Mouse (Mus musculus) layer of hippocampus, adult 9-10 months (tissue): ENCODE measurements around the gene Tenm2.

Source experiments
- DNase-seq: peaks from one replicate; pipeline ENCODE4 v3.0.0; 2022; ENCODE audit warnings: low spot score

Tenm2 gene

DNA sequence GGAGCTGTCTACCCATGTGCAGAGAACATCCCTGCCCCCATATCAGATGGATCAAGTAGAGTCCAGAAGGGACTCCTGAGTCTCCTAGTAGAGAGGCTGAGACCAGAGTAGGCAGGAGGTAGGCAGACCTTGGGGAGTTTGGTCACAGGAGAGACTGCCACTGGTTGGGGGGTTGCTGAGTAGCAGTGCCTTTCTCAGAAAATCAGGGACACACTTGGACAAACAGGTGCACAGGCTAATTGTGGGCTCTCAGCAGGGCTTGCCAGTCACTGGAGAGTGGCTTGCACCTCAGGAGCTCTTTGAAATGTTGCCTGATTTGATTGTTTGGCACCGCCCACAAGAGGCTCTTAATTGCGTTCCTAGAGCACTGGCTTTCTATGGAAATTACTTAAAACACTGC lies 885.9 kb downstream of the Tenm2 start:
- DNase-seq, result no peak

DNA sequence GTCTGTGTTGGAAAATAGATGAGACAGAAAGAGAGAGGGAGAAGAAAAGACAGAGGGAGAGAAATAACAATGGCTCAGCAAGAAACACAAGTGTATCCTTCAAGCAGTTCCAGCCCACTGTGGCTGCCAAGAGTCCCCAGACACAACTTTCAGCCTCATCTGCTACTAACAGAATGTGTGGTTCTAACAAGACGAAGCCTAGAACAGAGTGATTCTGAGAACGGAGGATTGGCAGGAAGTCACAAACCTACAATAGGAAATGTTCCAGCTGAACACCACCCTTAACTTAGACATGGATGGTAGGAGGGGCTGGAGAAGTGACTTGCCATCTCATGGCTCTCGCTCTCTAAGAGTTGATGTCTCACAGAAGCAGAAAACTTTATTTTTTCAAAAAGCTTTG lies 894.0 kb downstream of the Tenm2 start:
- DNase-seq, result no peak

DNA sequence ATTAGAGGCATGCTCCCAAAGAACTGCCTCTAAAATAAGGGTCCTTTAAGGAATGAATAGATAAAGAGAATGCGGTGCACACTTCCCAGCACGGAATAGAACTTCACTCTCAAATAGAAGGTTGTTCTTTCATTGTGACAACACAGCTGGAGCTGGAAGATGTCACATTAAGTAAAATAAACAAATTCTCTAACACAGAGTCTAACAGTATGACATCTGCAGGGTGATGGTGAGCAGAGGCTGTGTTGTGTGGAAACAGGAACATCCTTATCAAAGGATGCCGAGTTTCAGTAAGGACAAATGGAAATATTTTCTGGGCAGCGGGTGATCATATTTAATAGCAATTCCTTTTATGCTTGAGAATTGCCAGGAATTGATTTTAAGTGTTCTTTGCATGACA lies 897.3 kb downstream of the Tenm2 start:
- no peak for DNase-seq

DNA sequence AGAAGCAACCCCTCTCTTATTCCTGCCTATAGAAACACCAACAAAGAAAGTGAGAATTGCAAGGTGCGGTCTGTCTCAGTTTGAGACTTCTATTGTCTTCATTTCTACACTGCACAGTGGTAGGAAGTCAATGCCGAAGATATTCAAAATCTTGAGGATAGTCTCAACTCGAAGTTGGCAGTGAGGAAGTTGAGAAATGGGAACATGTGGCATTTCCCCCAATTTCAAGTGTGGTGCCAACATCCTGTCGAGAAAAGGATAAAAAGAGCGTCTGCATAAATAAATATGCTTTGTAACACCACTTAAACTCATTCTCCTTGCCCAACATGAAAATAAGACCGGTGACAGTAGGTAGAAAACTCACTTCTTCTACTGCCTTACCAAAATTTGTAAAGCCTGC lies 898.7 kb downstream of the Tenm2 start:
- no peak for DNase-seq

DNA sequence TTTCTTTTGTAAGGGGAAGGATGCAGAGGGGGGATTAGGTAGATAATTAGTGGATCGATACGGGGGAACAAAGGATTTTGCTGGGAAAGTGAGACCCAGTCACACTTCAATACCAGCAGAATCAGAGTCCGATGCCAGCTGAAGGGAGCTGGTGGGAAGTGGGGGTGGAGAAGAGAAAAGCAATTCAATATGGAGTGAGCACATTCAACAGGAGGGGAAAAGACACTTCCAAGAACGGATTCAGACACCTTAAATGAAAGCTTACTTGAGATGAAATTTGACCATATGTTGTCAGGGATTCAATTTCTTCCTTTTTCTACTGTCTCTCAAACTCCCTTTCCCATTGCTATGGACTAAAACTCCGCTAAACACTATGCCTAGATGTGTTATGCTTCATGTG lies 900.6 kb downstream of the Tenm2 start:
- DNase-seq, result no peak

DNA sequence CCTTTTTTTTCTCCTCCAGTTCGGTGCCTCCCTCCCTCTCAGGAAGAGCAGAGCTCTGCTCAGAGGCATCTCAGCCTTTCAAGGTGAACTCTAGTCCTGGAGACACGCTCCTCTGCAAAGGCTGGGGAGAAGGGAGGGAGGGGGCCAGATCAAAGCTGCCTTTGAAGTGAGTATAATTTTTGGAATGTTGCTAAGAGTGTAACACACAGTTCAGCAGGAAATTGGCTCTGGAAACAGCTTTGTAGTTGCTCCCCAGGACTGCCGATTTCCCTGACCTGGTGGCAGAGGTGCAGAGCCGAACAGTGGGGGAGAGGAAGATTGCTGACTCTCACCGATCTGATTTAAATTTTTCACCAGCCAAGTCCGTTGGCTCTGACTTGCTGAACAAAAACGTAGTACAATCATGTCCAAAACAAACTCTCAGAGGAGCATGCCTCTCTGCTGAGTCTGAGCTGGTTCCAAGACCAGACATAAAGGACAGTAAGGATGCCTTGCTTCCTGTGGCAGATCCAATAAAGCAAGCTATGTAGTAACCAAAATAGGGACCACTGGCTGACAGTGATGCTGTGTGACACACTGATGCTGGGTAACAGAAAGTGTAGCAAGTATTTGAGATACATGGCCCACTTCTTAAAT lies 901.5 kb downstream of the Tenm2 start:
- DNase-seq, result no peak

DNA sequence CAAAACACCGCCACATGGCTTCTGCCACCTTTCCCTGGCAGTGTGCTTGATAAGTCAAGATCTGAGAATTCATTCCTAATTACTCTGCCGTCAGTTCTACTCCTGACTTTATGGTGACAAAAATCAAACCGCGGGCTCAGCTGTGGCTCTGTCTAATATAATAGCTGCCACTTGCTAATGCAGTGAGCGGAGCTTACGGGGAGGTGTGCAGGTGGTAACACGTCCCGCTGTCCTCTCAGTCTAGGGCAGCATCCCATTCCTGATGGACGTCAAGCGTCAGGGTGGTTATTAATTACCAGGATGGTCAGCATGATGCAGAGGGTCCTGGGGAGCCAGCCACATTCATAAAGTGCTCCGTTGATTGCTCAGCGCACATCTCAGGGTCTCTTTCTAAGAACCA lies 903.5 kb downstream of the Tenm2 start:
- no peak for DNase-seq

DNA sequence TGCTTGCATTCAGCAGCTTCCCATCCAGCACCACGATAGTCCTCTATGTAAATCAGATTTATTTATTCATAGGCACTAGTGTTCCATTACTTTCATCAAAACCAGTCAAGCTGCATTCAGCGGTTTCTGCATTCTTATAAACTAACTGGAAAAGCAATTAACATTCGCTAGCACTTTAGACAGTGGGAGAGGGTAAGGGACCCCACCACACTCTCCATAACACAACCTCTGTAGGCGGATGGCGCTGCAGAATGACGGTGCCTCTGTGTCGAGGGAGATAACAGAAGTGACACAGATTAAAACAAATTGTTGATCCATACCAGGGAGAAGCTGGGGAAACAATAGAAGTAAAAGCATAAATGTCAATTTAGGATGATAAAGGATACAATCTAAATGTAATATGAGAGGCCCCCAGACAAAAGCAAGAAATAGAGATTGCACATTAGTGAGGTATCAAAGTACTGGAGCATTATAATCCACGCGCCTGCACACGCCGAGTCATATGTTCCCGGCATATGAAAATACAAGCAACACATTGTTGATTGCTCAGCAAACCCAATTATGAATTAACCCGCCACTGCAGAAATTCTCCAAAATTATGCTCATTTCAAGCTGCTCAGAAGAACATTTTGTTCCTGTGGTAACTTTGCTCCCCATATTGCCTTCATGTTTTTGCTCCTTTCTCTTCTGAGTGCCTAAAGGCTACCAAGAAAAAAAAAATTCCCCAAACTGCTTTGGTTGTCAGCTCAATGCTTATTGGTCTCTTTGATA lies 904.2 kb downstream of the Tenm2 start:
- DNase-seq, result peak; percentile 27

DNA sequence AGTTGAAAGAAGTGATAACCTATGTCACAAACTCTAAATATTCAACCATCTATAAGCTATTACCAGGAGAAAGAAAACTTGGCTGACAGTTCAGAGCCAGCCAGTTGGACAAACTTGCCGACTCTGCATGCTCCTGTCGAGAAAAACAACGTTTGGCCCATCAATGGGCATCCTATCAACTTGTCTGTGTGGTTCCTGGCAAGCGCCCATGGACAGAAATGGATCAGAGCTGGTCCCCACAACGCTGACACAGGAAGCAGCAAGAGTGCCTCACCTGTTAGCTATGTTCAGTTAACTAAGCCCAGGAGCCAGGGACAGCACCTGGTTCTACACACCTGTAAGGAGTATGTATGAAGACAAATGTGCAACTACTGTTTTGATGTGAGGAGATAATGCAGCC lies 908.5 kb downstream of the Tenm2 start:
- DNase-seq, result no peak

DNA sequence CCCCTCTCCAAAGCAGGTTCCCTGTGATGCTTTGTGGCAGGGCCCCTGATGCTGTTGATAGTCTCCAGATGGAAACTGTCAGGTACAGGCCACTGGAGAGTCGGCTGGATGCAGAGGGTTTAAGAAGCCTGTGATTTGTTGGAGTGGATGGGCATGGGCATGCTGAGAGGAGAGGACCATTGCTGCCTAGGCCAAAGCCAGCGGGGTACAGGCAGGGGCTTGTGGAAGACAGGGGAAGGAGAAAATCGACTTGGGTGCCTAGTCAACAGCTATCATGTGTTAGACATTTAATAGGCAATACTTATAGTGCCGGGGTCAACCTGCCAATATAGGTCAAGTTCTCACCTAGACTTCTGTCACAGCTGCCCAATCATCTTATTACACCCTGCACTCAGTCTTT lies 926.4 kb downstream of the Tenm2 start:
- no peak for DNase-seq

DNA sequence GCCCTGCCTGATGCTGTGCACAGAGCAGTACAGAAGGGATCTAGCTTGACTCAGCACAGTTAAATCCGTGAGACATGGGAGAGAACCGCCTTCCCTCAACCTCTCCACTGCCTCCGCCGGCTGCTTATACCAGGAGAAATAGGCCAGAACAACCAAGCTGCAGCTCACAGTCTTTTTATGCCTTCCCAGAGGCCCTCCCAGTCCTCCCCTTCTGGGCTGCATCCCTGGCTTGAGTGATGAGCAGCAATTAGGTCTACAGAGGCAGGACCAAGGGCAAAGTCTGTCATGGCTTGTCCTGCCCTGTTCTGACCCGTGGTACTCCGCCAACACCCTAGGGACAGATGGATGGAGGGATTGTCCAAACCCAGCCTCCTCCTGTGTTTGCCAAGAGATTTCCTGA lies 928.5 kb downstream of the Tenm2 start:
- DNase-seq, result no peak

DNA sequence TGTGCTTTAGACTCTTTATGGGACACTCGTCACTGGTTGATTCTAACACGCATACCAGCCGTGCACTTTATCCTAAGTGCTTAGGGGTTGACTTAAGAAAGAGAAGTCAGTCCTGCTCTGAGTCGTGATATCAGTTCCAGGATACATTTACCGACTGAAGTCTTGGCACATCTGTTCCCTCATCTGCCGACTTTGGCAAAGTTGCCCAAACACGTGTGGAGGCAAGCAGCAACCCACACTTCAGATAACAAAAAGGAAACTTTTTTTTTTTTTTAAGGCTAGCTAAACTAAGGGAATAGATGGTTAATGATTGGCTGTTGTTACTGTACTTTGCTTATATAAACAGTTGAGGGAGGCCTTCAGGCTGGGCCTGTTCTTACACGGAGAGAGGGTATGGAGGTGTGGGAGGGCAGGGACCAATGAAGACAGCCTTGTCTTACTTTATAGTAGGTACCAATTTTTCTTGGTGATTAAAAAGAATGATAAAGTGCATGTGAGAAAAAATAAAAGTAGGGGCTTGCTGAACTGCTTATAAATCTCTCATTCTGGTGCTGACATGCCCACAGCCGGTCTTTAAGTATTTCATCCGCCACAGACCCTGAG lies 930.3 kb downstream of the Tenm2 start:
- DNase-seq, result no peak

DNA sequence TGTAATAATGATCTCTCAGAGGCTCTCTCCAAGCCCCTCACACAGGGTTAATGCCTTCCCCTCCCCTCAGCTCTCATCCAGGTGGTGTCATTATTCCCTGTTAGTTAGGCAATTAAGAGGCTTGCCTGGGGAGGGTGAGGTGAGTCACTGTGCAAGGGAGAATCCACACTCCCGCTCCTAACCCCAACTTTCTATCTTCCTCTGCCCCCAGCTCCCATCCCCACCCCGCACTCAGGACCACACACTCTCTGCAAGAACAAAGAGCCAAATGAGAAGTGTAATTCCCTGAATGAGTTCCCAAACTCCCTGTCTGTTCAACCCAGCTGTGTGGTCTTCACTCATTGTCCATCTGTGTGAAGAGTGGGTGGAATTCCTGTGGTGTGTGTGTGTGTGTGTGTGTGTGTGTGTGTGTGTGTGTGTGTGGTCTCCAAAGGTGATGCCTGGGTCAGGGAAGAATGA lies 932.8 kb downstream of the Tenm2 start:
- DNase-seq, result no peak

DNA sequence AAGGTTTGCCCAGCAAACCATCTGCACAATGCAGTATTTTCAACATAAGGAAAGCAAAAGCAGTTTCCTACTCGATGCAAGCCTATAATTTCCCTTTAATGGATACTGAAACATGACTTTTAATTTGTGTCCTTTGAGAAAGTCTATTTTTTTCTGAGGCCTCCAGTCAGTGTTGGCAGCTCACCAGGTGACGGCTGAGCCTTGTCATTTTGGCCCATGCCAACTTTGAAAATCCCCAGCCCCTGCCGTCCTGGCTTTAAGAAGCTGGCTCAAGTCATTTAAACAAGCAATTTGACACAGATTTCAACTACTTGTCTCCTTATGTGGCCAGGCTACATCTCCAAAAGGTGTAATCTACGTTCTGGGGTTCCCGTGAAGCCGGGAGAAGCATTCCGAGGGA lies 933.7 kb downstream of the Tenm2 start:
- DNase-seq, result no peak

DNA sequence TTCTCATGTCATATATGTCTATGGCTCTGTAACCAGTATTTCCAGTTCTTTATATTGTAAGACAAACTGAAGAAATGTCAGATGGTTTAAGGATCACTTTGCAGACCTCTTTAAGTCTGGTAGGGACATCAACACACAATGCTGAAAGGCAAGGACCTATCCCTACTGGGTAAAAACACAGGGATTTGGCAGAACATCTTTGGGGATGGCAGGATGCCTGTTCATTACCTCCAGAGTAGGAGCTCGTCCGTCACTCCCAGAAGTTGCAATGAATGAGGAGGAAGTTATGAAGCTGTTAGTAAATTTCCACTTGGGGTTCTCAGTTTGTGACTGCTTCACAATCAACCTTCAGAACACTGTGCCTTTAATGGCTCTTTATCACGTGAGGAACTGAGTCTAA lies 939.2 kb downstream of the Tenm2 start:
- DNase-seq, result no peak

DNA sequence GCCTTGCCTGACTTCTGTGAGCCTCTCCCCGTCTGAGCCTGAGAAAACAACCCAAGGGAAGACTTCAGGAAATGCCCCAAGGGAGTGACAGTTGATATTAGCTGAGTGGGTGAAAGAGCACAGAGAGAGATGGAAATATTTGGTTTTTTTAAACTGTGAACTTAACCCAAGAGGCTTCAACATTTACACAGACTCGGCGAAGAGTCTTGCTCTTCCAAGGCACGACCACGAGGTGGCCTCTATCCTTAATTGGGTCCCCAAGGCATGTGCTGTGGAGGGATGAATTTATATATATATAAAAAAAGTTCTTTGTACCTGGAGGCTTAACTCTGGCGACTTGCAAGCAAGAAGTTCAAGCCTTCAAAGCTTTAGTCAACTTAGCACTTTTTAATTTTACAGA lies 943.6 kb downstream of the Tenm2 start:
- no peak for DNase-seq

DNA sequence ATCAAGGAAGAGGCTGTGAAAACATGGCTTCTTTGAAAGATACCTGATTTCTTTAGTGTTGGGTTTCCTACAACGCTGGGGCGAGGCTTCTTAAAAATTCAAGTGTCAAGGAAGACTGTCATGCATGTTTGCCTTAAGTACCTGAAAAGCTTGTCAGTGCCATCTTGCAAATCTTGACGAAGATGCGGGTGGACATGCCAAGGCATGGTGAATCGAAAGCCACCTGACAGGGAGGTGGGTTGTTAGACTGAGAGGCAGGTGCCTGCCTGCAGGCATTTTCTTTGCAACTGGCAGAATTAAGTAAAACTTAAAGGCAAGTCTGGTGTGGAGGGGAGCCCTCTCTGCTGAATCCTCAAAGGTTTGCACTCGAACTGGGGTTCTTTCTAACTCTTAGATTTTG lies 949.5 kb downstream of the Tenm2 start:
- DNase-seq, result no peak

DNA sequence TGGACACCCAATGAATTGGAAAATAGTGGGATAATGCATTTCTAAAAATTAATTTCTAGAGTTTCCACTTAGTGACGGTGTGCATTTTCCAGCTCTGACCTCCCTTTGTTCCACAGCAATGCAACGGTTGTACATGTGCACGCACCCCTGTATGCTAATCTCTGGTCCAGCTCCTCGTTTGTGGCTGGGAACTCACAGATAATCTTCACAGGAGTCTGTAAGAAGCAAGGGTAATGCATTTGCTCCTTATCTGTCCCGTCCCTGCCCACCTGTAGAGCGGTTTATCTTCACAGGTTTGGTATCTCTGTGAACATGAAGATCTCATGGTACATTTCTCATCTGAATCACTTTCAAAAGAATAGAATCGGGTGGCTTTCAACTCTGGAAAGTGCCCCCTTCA lies 955.2 kb downstream of the Tenm2 start:
- no peak for DNase-seq

DNA sequence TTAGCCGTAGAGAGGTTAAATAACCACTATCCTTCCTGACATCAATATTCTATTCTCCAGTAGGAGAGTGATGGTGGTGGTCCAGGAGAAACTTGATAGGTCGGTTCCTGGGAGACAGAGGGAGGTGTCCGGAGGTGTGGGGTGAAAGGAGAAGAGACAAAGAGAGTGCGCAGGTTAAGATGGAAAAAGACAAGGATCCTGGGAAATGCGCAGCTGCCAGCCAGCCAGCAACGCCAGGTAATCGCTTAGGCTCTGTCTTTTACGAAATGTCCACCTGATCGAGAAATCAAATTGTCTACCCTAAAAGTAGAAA lies 957.9 kb downstream of the Tenm2 start:
- no peak for DNase-seq

DNA sequence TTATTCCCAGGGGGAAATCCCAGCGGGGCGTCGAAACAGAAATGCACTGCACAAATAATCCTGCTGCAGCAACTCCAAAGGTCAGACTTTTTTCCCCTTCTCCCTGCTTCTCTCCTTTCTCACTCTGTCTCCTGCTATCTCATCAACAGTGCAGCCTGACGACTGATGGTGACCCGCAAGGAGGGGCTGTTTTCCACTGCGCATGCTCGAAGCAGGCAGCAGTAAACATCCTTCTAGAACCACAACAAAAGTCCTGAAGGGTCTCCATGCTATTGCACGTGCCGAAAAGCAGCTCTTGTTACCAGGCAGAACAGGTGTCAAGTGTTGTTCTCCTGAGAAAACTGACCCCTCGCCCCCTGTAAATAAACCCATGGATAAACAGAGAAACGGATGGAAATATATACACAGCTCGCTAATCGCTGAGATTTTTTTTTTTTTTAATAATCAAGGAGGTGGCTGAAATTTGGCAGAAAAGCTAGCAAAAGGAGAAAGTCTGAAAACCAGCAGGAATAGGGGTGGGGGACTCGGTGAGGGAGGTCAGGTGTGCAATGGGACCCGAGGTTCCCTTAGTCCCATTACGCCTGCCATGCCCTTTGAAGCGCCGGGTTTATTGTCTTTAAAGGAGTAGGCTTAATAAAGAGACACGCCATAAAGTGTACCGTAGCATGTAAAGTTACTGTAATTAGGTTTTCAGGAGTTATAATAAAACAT lies 958.4 kb downstream of the Tenm2 start:
- DNase-seq, result no peak

DNA sequence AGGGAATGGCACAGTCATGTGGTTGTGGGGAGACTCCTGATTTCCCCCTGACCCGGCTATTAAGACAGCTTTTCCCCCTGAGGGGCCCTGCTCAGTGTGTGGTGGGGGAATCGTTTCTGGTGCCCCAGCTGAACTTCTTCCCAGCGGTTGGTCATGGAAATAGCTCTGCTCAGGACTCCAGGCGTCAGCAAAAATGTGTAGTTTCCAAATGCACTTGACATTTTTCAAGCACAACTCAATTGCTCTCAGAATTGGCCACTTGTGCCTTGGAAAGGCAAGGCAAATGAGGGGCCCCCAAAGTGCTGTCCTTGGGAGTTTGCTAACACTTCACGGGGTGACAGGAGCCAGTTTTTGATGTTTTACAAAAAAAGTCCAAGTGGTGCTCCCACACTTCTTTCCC lies 959.7 kb downstream of the Tenm2 start:
- no peak for DNase-seq

DNA sequence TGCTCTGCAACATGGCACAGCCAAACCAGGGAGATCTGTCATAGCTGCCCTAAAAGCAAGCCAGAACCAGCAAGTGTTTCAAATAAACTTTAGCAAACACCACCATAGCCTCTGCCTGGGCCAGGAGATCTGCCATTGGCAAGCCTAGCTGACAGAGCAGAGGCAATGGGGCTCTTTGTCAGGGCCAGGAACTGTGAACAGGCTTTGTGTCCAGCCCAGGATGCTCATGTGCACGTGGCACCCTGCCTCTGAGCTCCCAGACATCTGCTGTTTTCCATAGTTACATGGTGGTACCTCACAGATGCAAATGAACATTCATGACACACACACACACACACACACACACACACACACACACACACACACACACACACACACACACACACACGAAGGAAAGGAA lies 963.6 kb downstream of the Tenm2 start:
- DNase-seq, result no peak

DNA sequence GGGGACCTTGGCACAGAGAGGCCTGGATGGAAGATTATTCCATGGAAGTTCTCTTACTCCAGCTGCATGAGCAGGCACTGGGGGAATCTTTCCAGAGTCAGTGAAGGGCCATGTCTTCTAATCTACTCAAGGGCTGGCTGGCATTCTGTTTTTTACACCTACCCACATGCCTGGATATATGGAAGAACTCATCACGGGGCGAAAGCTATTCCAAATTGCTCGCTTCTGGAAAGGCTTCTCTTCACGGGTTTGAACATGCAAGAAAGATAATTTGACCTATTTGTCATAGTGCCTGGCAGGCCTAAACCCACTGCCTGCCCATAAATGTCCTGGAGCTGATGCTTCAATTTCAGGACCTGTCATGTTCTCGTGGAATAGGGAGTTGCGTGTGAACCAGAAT lies 965.8 kb downstream of the Tenm2 start:
- no peak for DNase-seq
